Mouse (Mus musculus): ENCODE results near the gene Ctsr. TPM values are rescaled to one million over a fixed set of nuclear protein-coding genes. Genes with fewer than 3 reads are reported as not detected.
"Not testable (repeated sequence)": the region's sequence is repeated elsewhere in the genome, so short reads cannot be mapped to it uniquely, and the experiment has no call there.

Ctsr gene
- polyA plus RNA-seq (2012; rRNA removed), result not detected in 2 replicates

GRCm38 (mm10) chr13:61164156-61164555 is at the start of gene Ctsr:
TSS of gene Ctsr (minus strand) at chr13:61164256.
- no peak for TF ChIP-seq POLR2A (IDR thresholded peaks at IDR 0.05; ENCODE audit: control insufficient read depth, extremely low read depth, insufficient read depth, low read length, poor library complexity)
- TF ChIP-seq CTCF (IDR thresholded peaks at IDR 0.05; ENCODE audit: borderline replicate concordance, control insufficient read depth, extremely low read depth, insufficient read depth, low read length, poor library complexity), result no peak
- no peak within 1 kb of the TSS for H3K27ac ChIP-seq (ENCODE audit: control insufficient read depth, insufficient read depth, low read length)
- no peaks in the 10 kb centered on the region for H3K4me1 ChIP-seq (replicated peaks; ENCODE audit: control insufficient read depth, insufficient read depth, low read length)
- 85% methylated on average over 1 of the region's 1 CpGs for WGBS
- H3K4me3 ChIP-seq (ENCODE audit: control insufficient read depth, insufficient read depth, low read length), result no peak within 1 kb of the TSS
- DNase-seq, result no peak
- H3K27me3 ChIP-seq (ENCODE audit: control insufficient read depth, insufficient read depth, low read length), result no peaks in the 10 kb centered on the region
- H3K36me3 ChIP-seq (ENCODE audit: control insufficient read depth, insufficient read depth, low read length), result no peaks in the 10 kb centered on the region

GRCm38 (mm10) chr13:61203310-61203709 is 39.3 kb upstream of the Ctsr start, which contains the start of gene Cts6:
TSS of gene Cts6 (minus strand) at chr13:61203410.
- no peaks in the 10 kb centered on the region for H3K36me3 ChIP-seq (ENCODE audit: control insufficient read depth, insufficient read depth, low read length)
- WGBS, result 93% methylated on average over 3 of the region's 3 CpGs
- no peaks in the 10 kb centered on the region for H3K4me1 ChIP-seq (replicated peaks; ENCODE audit: control insufficient read depth, insufficient read depth, low read length)
- no peak within 1 kb of the TSS for H3K4me3 ChIP-seq (ENCODE audit: control insufficient read depth, insufficient read depth, low read length)
- no peak for DNase-seq
- H3K27ac ChIP-seq (ENCODE audit: control insufficient read depth, insufficient read depth, low read length), result no peak within 1 kb of the TSS
- no peaks in the 10 kb centered on the region for H3K27me3 ChIP-seq (ENCODE audit: control insufficient read depth, insufficient read depth, low read length)
- TF ChIP-seq POLR2A (IDR thresholded peaks at IDR 0.05; ENCODE audit: control insufficient read depth, extremely low read depth, insufficient read depth, low read length, poor library complexity) (no peak), CTCF (IDR thresholded peaks at IDR 0.05; ENCODE audit: borderline replicate concordance, control insufficient read depth, extremely low read depth, insufficient read depth, low read length, poor library complexity) (no peak)

- not testable (repeated sequence) for H3K36me3 ChIP-seq (ENCODE audit: control insufficient read depth, insufficient read depth, low read length); H3K4me3 ChIP-seq (ENCODE audit: control insufficient read depth, insufficient read depth, low read length); H3K4me1 ChIP-seq (replicated peaks; ENCODE audit: control insufficient read depth, insufficient read depth, low read length); H3K27me3 ChIP-seq (ENCODE audit: control insufficient read depth, insufficient read depth, low read length); DNase-seq; H3K27ac ChIP-seq (ENCODE audit: control insufficient read depth, insufficient read depth, low read length)
- 83% methylated on average over 5 of the region's 5 CpGs for WGBS
Measured at GRCm38 (mm10) chr13:61185151-61185933, 21.3 kb upstream of the Ctsr start.

GRCm38 (mm10) chr13:61164622-61165021 is 566 bp upstream of the Ctsr start:
- Histone ChIP-seq H3K27me3 (ENCODE audit: control insufficient read depth, insufficient read depth, low read length) (no peaks in the 10 kb centered on the region), H3K4me3 (ENCODE audit: control insufficient read depth, insufficient read depth, low read length) (no peak overlapping the region), H3K27ac (ENCODE audit: control insufficient read depth, insufficient read depth, low read length) (no peak overlapping the region), H3K4me1 (replicated peaks; ENCODE audit: control insufficient read depth, insufficient read depth, low read length) (no peaks in the 10 kb centered on the region), H3K36me3 (ENCODE audit: control insufficient read depth, insufficient read depth, low read length) (no peaks in the 10 kb centered on the region)
- 85% methylated on average over 4 of the region's 4 CpGs for WGBS
- TF ChIP-seq POLR2A (IDR thresholded peaks at IDR 0.05; ENCODE audit: control insufficient read depth, extremely low read depth, insufficient read depth, low read length, poor library complexity) (no peak), CTCF (IDR thresholded peaks at IDR 0.05; ENCODE audit: borderline replicate concordance, control insufficient read depth, extremely low read depth, insufficient read depth, low read length, poor library complexity) (no peak)
- no peak for DNase-seq

Other genes with a start within 250 kb of the Ctsr start
- not detected in 2 replicates for gene Gm49393, start 228.7 kb downstream of the Ctsr start, polyA plus RNA-seq (2012; rRNA removed)
- 0.26 and 1.2 TPM in 2 replicates for gene Gm49391, start 227.7 kb downstream of the Ctsr start, polyA plus RNA-seq (2012; rRNA removed)
- gene Ctla2a, start 227.6 kb downstream of the Ctsr start, polyA plus RNA-seq (2012; rRNA removed), result 4.1 and 6.4 TPM in 2 replicates
- gene Tpbpa, start 222.3 kb downstream of the Ctsr start, polyA plus RNA-seq (2012; rRNA removed), result not detected in 2 replicates
- gene Ctsj, start 158.3 kb downstream of the Ctsr start, polyA plus RNA-seq (2012; rRNA removed), result not detected in 2 replicates
- not detected in 2 replicates for gene Ctsq, start 123.6 kb downstream of the Ctsr start, polyA plus RNA-seq (2012; rRNA removed)
- gene Cts6, start 39.2 kb upstream of the Ctsr start, polyA plus RNA-seq (2012; rRNA removed), result not detected in 2 replicates
- not detected in 2 replicates for gene Cts8, start 91.1 kb upstream of the Ctsr start, polyA plus RNA-seq (2012; rRNA removed)
- gene Gm49398, start 124.6 kb upstream of the Ctsr start, polyA plus RNA-seq (2012; rRNA removed), result not detected in 2 replicates
- not detected in 2 replicates for gene Cts7, start 193.9 kb upstream of the Ctsr start, polyA plus RNA-seq (2012; rRNA removed)

Measured in thymus, adult 2 months (tissue).